Mouse (Mus musculus) embryo, embryonic 11.5 days (tissue): ENCODE data around the gene Cmc2.
A peak's percentile ranks its signal among the peaks of the same experiment; 100 is the strongest.

Experiments used
- DNase-seq: peaks from one replicate; pipeline ENCODE4 v3.0.0-alpha.2; 2012; ENCODE audit warnings: low read depth, low spot score

Cmc2 gene

GRCm38 (mm10) chr8:116905836-116906235, 15.4 kb downstream of the Cmc2 start:
- DNase-seq, result no peak

- DNase-seq, result no peak
Measured at GRCm38 (mm10) chr8:116905252-116905651, 16.0 kb downstream of the Cmc2 start.

GRCm38 (mm10) chr8:116904736-116905135, 16.5 kb downstream of the Cmc2 start:
- no peak for DNase-seq

GRCm38 (mm10) chr8:116895521-116895920, 25.7 kb downstream of the Cmc2 start:
- no peak for DNase-seq

GRCm38 (mm10) chr8:116893938-116894337, 27.3 kb downstream of the Cmc2 start:
- DNase-seq, result no peak

- DNase-seq, result no peak
Measured at GRCm38 (mm10) chr8:116892636-116893035, 28.6 kb downstream of the Cmc2 start.

- no peak for DNase-seq
Measured at GRCm38 (mm10) chr8:116892130-116892529, 29.1 kb downstream of the Cmc2 start.

GRCm38 (mm10) chr8:116891446-116891845, 29.8 kb downstream of the Cmc2 start:
- DNase-seq, result no peak

GRCm38 (mm10) chr8:116887813-116888212, 33.4 kb downstream of the Cmc2 start:
- no peak for DNase-seq

- no peak for DNase-seq
Measured at GRCm38 (mm10) chr8:116881396-116881795, 39.9 kb downstream of the Cmc2 start.

- DNase-seq, result no peak
Measured at GRCm38 (mm10) chr8:116875798-116876450, 45.3 kb downstream of the Cmc2 start.

- no peak for DNase-seq
Measured at GRCm38 (mm10) chr8:116873986-116874385, 47.3 kb downstream of the Cmc2 start.

GRCm38 (mm10) chr8:116873586-116873985, 47.7 kb downstream of the Cmc2 start:
- no peak for DNase-seq

GRCm38 (mm10) chr8:116872761-116873342, 48.4 kb downstream of the Cmc2 start:
- DNase-seq, result no peak

GRCm38 (mm10) chr8:116868699-116869098, 52.6 kb downstream of the Cmc2 start:
- no peak for DNase-seq

GRCm38 (mm10) chr8:116867321-116867720, 53.9 kb downstream of the Cmc2 start:
- DNase-seq, result no peak

GRCm38 (mm10) chr8:116866118-116866903, 54.9 kb downstream of the Cmc2 start:
- peak; percentile 8 for DNase-seq

GRCm38 (mm10) chr8:116864514-116864913, 56.7 kb downstream of the Cmc2 start:
- DNase-seq, result no peak

- no peak for DNase-seq
Measured at GRCm38 (mm10) chr8:116864022-116864387, 57.2 kb downstream of the Cmc2 start.

GRCm38 (mm10) chr8:116863357-116864021, 57.8 kb downstream of the Cmc2 start:
- peak; percentile 3 for DNase-seq

GRCm38 (mm10) chr8:116862191-116862590, 59.1 kb downstream of the Cmc2 start:
- no peak for DNase-seq

- DNase-seq, result no peak
Measured at GRCm38 (mm10) chr8:116852042-116852441, 69.2 kb downstream of the Cmc2 start.
